Mouse (Mus musculus) adrenal gland, adult 18-20 months (tissue): ENCODE results near the gene Msrb3. TPM values are rescaled to one million over a fixed set of nuclear protein-coding genes. Genes with fewer than 3 reads are reported as not detected.

Experiments used
- DNase-seq, 2 experiments: peaks; one replicate each; pipeline ENCODE4 v3.0.0; 2021 to 2022; ENCODE audit warnings: low spot score in 2 of 2
- total RNA-seq, 2 experiments: library from RNA; stranded (reverse); gene quantifications; 1 replicate in 1 of 2; 2 replicates in 1 of 2; pipeline ENCODE4 v1.2.3; 2021

Gene Msrb3
- total RNA-seq, 2 experiments from 2014 or later, result 42.7 to 62.5 TPM

GRCm38 (mm10) chr10:120900096-120900495 lies 1.2 kb upstream of the Msrb3 start:
- no peak for DNase-seq

- DNase-seq, result peak; percentile 41 to 42
These were observed 544 bp downstream of the Msrb3 start for GRCm38 (mm10) chr10:120898357-120898756.

- no peak for DNase-seq
These were observed 3.0 kb downstream of the Msrb3 start for GRCm38 (mm10) chr10:120895899-120896289.

GRCm38 (mm10) chr10:120894978-120895898 lies 3.7 kb downstream of the Msrb3 start:
- no peak for DNase-seq

GRCm38 (mm10) chr10:120893938-120894337 lies 5.0 kb downstream of the Msrb3 start:
- DNase-seq, result no peak

- DNase-seq, result no peak
These were observed 7.8 kb downstream of the Msrb3 start for GRCm38 (mm10) chr10:120891131-120891530.

- no peak for DNase-seq
These were observed 8.3 kb downstream of the Msrb3 start for GRCm38 (mm10) chr10:120890592-120890991.

- no peak for DNase-seq
These were observed 10.4 kb downstream of the Msrb3 start for GRCm38 (mm10) chr10:120888531-120888930.

- DNase-seq, result no peak
These were observed 14.7 kb downstream of the Msrb3 start for GRCm38 (mm10) chr10:120884220-120884619.

- no peak for DNase-seq
These were observed 15.2 kb downstream of the Msrb3 start for GRCm38 (mm10) chr10:120883732-120884131.

GRCm38 (mm10) chr10:120883069-120883415 lies 15.9 kb downstream of the Msrb3 start:
- DNase-seq, result no peak

- DNase-seq, result peak in 1 of 2 experiments; percentile 37
These were observed 16.4 kb downstream of the Msrb3 start for GRCm38 (mm10) chr10:120882347-120883068.

GRCm38 (mm10) chr10:120876549-120877270 lies 22.2 kb downstream of the Msrb3 start:
- DNase-seq, result no peak

GRCm38 (mm10) chr10:120875672-120876463 lies 23.0 kb downstream of the Msrb3 start:
- DNase-seq, result peak; percentile 90 to 91

- DNase-seq, result no peak
These were observed 24.6 kb downstream of the Msrb3 start for GRCm38 (mm10) chr10:120874261-120874660.

GRCm38 (mm10) chr10:120873646-120874201 lies 25.2 kb downstream of the Msrb3 start:
- DNase-seq, result no peak

- peak; percentile 40 to 43 for DNase-seq
These were observed 26.4 kb downstream of the Msrb3 start for GRCm38 (mm10) chr10:120872483-120872862.

GRCm38 (mm10) chr10:120871630-120872482 lies 27.0 kb downstream of the Msrb3 start:
- no peak for DNase-seq

GRCm38 (mm10) chr10:120871096-120871495 lies 27.8 kb downstream of the Msrb3 start:
- DNase-seq, result no peak
